Mouse (Mus musculus): ENCODE results near the gene Aqp6.

Gene Aqp6

DNA sequence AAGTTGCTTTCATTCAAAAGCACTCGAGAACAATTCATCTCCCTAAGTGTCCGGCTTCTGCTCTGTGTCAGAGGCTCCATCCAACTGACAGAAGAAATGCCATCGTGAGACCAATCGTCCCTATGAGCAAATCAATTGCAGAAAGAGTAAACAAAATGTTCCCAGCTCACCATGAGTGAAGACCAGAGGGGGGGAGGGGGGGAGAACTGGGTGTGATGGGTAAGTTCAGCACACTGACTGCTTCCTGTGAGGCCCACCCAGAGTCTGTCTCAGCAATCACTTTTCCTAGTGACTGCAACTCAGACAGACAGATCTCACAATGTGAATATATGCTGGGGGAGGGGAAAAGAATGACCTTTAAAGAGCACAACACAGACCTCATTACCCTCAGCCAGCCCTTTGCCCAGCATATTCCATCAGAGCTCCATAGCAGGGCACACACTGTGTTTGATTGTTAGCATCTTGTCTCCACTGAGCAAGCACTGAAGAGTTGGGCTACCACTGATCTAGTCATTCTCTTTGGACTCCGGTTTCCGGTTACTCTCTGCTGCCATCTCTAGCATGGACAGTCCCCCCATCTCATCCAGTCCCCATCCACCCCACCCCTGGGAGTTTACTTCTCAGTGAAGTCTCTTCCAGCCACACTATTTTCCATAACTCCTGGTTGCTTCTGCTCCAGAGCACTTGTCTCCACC, 48.0 kb downstream of the Aqp6 start:
- no peak for DNase-seq

DNA sequence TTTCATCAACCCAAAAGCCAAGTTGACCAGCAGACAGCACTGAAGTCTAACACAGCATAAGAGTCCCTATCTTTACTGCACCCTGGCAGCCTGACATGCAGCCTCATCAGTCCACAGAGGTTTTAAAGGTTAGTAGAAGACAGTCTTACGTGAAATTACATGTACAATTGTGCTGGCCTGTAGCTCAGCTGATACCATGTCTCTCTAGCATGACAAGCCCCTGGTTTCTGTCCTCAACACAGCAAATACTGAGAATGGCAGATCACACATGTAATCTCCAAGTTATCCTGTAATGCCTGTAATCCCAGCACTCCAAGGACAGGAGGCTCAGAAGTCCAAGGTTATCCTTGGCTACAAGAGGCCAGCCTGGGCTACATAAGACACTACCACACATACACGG, 49.1 kb downstream of the Aqp6 start:
- no peak for DNase-seq

DNA sequence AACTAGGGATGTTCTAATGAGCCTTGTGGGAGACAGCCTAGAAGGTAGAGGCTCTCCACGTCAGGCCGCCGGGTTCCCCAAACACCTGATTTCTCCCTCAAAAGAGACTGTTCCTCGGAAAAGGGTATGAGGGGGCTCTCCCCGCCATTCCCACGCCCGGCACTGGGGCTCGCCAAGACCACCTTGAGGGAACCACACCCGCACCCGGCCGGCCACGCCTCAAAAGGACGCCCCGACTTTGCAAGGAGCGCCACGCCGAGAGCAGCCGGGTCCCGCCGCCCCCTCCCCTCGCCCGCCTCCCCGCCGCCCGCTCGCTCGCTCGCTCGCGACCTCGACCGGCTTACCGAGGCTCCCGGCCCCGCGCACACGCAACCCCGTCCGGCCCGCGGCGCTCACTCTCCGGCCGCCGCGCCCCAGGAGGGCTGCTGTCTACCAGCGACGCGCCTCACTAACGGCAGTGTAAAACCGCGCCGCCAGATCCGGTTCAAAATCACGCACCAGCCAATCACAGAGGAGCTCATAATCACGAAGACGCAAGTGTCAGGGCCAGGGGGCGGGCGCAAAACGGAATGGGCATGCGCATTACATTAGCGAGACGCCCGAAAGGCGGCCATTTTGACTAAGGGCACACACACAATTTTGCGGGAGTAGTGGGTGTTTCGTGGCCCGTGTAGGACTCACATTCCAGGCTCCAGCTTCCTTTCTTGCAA, 50.1 kb downstream of the Aqp6 start, which contains the start of gene Racgap1:
Racgap1 (minus strand) TSS at position 494 of the 710 bp plus-strand sequence.
- DNase-seq: peak; percentile 98

DNA sequence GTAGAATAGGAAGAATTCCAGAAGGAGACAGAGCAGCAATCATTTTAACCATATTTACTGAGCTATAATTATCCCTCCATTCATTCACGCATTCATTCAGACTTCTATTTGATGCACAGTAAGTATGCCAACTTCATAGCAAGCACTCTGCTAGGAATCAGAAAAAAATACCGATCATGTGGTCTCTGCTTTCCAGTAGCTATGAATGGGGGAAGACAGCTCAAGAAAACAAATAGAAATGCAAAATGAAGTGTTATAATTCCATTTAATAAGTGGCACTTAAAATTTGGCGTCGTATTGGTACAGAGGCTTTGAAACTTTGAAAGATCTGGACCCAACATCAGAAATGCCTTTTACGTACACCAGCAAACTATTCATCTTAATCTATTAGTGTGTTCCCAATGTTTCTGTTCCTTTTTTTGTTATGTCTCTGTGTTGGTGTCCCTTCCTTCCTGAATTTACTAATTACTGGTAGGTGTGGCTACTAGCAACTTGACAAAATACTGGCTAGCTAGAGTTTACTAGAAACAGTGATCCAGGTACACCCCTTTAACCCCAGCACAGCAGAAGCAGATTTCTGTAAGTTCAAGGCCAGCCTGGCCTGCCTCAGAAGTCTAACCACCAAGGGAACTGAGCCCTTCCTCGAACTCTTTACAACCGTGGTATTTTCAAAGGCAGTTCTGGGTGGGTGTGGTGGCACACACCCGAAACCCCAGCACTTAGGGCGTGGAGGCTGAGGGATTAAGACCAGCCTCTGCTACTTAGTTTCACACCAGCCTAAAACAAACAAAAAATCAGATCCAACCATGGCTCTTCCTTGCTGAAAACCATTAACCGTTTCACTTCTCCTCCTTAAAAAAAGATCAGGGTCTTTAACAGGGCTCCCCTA, 51.0 kb downstream of the Aqp6 start:
- DNase-seq: no peak

DNA sequence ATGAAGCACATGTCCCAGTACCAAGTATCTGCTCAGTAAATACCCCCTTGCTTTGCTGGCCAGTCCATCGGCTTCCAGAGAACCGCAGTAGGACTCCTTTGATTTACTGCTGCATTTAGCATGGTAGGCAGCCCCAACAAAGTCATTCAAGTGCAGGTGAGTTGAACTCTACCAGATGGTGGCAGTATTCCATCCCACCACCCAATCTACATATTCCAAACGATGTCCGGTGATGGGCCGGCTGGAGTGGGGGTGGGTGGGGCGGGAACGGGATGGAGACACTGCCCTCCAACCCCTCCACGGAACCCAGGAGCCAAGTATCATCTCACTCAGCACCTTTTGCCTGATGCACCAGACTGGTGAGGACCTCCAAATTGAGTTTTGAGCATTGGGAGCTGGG, 52.1 kb downstream of the Aqp6 start:
- peak; percentile 30 for DNase-seq

DNA sequence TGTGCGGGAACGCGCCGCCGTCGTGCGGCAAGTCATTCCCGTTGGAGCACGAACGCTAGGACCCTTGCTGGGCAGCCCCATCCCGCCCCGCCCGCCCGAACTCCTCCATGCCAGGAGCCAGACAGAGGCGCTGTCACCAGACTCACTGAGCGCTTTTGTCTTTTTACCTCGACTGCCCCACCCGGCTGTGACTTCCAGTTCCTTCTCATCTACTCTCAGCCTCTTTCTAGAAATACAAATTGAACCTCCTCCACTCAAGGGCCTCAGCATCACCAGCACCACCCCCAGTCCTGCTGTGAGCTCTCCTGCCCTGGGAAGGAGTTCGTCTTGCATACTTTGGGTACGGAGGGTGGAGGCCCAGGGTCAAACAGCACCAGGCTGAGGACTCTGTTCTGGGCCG, 52.7 kb downstream of the Aqp6 start:
- no peak for DNase-seq

Measured in kidney, postnatal 10 days (tissue).